Mouse (Mus musculus) v-Abl transformed pro-B cells (cell line): ENCODE measurements at regions not wholly inside any gene's neighbourhood (a gene's known extent, or its start where the extent isn't known, plus 50 kb on each side); places are given as distances from the start of the nearest gene placed in this dataset.

ENCODE experiments used
- in situ Hi-C, 2 experiments: fragments of 400-800 bp; cut with MboI; formaldehyde crosslinking; loops; one replicate each; pipeline ENCODE4 v1.15.1; 2025; ENCODE audit not compliant: unreplicated experiment in 2 of 2

- in situ Hi-C loops, result no loop called here
Measured at GRCm38 (mm10) chr15:5584381-5584780, 340.4 kb upstream of the Ptger4 start.

DNA sequence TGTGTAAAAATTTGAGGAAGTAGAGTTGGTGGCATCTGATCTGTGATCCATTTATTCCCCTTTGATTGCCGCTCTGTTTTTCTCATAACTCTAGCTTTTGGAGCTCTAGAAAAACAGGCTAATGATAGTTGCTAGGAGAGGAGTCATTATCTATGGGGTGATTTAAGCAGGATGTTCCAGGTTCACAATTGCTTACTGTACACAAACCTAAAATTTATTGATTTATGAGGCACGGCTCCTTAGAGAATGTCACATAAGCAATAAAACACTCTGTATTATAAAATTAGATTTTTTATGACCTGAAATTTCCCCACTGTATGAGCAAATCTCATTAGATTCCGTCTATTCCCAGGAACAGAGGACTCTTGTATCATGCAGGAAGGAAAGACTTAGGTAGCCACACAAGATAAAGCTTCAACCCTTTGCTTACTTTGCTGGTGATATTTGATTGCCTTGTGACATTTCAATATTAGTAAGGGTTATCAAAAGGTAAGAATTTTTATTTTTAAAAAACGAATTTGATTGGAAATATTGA is 360.8 kb upstream of the Ptger4 start:
- in situ Hi-C loops, result no loop called here

DNA sequence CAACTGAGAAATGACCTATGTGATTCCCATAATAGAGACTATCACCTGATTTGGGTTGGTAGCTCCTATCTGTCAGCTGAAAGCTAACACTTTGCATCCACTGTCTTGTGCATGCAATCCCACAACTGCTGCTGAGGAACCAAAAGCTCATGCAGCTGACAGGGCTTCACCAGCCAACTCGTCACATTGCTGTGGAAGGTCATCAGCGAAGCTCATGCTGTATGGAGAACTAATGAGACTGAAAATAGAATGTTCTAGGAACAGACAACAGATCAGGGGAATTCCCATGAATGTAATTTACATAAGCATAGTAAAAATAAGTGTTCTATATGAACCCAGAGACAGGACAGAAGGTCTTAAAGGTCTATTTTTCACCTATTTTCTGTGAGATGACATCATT is 363.5 kb upstream of the Ptger4 start:
- in situ Hi-C loops, result no loop called here

DNA sequence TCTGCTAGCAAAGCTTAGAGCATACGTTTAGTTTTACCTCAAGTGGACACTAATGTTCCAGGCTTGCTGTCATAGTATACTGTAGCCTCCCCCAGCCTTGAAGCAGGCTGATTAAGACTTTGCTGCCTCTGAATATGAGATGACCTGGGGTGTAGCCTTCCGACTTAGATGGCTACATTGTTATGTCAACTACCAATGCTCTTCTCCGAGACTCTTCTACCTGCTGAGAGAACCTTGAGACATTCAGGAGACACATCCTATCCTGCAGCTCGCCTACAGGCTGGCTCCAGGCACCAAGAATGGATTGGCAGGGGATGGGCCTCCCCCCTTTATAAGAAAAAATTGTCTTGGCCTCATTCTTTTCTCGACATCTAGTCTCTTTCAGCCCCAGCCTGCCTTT is 379.0 kb upstream of the Ptger4 start:
- in situ Hi-C loops, result no loop called here

- in situ Hi-C loops, result no loop called here
Measured at GRCm38 (mm10) chr15:5625367-5625766, 381.4 kb upstream of the Ptger4 start.

GRCm38 (mm10) chr15:5646673-5647072 is 402.7 kb upstream of the Ptger4 start:
- in situ Hi-C loops, result no loop called here

GRCm38 (mm10) chr15:5658796-5659195 is 414.8 kb upstream of the Ptger4 start:
- in situ Hi-C loops, result no loop called here

DNA sequence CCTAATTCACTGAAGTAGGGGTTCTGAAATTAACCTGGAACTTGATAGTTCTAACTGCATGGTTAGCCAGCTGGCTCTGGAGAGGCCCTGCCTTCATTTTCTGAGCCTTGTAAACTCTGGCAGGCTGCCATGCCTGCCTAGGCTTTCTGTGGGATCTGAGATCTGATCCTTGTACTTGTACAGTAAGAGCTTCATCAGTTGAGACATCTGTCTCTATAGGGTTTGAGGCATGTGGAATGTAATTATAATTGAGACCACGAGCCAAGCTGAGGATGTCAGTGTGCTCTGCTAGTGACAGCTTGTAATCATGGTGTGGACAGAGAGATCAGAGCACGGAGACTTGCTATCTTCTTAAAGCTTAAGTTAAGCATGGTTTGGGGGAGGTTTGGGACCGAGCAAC is 416.8 kb upstream of the Ptger4 start:
- in situ Hi-C loops, result loop anchor here in 1 of 2 experiments (10.0 kb wide), 1 partner anchor 416 kb away; the partner anchor contains the start of gene Ptger4

GRCm38 (mm10) chr15:5671781-5672180 is 427.8 kb upstream of the Ptger4 start:
- in situ Hi-C loops, result no loop called here

- in situ Hi-C loops, result no loop called here
Measured at GRCm38 (mm10) chr15:5676704-5677103, 432.7 kb upstream of the Ptger4 start.

DNA sequence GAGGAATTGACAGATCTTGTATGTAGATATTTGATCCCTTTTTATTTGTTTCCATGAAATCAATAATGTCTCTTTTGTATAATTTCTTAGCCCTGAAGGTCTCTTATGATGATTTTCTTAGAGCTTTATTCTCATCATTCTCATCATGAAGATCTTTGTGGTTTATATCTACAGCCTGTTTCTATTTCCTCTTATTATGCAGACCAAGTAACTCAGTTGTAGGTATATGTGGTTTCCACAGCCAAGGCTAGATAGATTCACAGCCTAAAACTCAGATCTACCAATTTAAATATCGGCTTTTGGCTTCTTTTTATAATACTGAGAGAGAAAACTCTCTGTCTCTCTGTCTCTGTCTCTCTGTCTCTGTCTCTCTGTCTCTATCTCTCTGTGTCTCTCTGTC is 449.8 kb upstream of the Ptger4 start:
- in situ Hi-C loops, result no loop called here

DNA sequence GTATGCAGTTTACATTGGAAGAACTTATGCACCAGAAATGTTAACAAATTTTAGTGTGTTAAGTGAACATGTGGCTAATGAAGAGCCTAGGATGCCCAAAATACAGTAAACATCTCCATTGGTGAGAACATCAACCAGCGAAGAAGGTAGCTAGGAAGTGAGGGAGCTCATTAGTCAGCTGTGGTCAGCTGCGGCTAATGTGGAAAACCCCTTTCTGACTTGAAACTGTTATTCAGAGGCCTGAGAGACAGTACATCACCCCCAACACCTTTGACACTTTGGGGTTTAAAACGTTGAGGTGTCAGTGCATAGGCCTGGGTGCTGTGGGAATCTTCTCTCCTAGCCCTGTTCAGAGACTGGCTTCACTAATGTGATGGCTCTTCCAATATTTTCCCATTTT is 451.0 kb upstream of the Ptger4 start:
- in situ Hi-C loops, result no loop called here

- in situ Hi-C loops, result no loop called here
Measured at GRCm38 (mm10) chr15:5708454-5708853, 464.5 kb upstream of the Ptger4 start.

DNA sequence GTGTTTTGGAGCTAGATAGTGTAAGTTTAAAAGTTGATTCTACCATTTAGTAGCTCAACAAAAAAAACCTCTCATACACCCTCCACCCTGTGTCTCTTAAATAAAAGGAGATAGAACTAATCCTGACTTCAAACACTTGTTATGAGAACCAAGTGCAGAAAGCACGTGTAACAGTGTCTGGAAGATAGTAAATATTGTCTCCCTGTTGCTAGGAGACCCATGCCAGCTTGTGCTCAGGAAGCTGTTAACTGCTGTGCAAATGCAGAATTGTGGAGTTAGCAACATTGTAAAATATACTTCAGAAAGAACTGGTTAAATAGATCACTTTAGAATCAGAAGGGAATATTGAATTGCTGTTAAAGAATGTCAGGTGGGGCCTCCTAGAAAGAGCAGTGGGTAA is 496.7 kb upstream of the Ptger4 start:
- in situ Hi-C loops, result no loop called here

DNA sequence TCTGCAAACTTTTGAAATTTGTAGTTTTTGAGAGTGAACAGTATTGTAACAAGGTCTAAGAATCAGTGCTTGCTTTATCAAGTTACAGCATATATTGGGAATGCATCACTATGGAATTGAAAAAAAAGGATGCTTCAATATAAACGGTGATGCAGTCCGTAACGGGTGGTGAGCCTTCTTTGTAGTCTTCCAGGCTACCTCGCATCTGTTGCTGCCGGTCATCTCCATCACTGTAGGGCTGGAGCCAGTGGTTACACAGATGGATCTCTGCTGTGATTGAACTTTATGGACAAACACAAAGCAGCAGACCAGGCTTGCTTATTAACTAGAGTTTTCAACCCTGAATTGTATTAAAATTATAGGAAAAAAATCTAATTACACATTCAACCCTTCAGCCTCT is 499.9 kb upstream of the Ptger4 start:
- in situ Hi-C loops, result no loop called here

DNA sequence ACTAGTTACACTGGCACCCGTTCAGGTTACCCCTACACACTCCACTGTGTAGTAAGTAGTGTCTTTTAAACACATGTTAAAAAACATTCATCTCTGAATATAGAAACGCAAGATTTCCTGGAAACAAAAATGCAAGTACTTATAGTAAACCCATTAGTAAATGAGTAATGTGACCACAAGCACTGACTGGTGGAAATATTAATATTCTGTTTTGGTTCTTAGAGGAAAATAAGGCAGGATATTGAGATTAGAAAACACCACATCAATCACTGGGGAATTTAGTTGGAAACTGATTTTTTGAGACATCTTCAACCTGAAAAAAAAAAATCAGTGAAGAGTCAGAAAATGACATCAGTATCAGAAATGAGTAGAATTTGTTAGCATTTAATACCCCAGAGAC is 514.7 kb upstream of the Ptger4 start:
- in situ Hi-C loops, result no loop called here

DNA sequence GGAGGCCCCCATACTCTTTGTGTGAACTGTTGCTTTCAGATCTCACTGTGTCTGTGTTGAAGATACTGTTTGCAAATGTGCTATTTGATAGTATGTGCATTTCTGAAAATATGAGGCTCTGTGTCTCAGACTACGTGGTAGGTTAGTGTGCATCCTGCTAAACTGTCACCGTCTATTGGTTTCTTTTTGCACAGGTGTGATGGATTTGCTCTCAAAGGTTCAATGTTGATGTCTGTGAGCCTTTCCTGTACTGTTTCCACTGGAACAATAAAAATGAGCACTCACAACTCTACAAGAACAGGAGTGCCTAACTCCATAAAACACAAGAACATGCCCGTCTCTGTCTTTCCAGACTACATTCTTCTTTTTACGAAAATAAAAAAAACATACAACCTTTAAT is 518.2 kb upstream of the Ptger4 start:
- in situ Hi-C loops, result no loop called here

DNA sequence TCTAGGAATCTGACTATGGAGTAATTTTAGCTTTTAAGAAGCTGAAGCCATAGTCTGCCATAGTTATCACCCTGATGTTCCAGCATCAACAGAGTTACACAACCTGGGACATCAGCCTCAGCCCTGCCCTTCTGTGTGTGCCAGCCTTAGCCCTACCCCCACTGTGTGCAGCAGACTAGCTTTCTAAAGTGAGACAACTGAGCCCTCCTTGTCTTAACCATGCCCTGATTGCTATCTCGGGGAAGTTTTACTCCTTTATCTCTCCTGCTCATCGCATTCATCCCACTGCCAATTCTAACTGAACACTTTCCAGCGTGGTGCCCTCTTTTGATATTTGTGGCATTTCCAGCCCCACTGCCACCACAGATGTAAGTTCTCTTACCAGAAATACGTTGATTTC is 522.5 kb upstream of the Dab2 start:
- in situ Hi-C loops, result no loop called here

GRCm38 (mm10) chr15:5799917-5800316 is 499.7 kb upstream of the Dab2 start:
- in situ Hi-C loops, result no loop called here

GRCm38 (mm10) chr15:5811154-5811732 is 488.3 kb upstream of the Dab2 start:
- in situ Hi-C loops, result no loop called here

DNA sequence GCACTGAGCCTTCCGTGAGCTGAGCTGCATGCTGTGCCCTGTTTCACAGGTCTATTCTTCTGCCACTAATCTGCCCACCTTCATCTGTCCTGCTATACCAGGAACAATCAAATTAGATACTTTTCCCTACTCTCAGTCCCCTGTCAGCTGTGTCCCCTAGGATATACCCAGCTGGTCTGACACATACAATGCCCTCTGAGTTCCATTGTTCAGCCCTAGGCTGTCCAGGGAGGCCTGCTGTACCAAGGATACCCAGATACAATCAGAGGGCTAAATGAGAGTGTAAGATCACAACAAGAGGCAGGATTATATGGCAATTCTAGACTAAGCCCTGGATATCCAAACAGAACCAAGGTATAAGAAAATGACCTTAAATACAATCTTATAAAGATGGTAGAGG is 487.6 kb upstream of the Dab2 start:
- in situ Hi-C loops, result no loop called here

DNA sequence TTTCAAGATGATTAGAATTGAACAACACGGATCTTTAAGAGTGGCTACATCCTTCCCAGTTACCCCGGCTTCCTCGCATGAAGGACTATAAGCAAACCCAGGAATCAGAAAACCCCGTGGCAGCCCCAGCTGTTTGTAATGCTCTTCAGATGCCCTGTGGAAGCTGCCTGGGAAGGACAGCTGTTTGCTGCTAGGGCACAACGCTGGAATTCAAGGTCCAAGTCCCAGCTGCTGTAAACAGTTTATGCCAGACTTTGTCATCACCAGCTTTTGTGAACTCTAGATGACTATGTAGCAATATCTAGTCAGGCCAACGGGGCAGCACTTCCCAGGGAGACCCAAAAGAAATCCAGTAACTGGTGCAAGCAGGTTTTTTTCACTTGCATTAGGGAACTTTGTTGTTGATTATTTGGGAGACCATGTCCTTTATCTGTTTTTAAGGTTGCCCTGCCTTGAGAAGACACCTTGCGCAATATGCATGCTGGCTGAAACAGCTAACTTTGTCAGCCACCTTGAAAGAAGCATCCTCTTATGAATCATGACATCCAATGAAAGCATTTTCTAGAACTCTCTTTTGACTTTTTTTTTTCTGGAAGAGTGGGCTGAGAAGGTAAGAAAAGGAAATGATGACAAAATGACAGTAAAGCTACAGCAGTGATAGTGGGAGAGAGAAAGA is 481.5 kb upstream of the Dab2 start:
- in situ Hi-C loops, result no loop called here
